ENCODE assay signal across 20 mouse cellular contexts in genomic region chr10:125929961-125930360, GRCm38 (mm10). TPM values are rescaled to one million over a fixed set of nuclear protein-coding genes. Genes with fewer than 3 reads are reported as not detected.
DNase-seq lines count a peak whose midpoint lies in the region; ATAC-seq and TF ChIP-seq lines count a peak whose summit lies in the region.
"Had no signal": no experiment of that assay in that cellular context is flagged by ENCODE, and none has a peak within 500 bp of the region (broad histone marks: within the 10 kb centered on the region; RNA-seq: fewer than 3 reads in every experiment).

No protein-coding gene starts in this region.

- H3K9ac ChIP-seq in kidney, embryonic 15.5 days: no peak overlapping the region
- H3K9ac ChIP-seq in liver, adult 2 months (ENCODE audit: low read depth, low read length): no peak overlapping the region
- no peak overlapping the region for H3K9ac ChIP-seq in hindbrain, embryonic 13.5 days
- H3K9ac ChIP-seq: forebrain, embryonic 15.5 days; hindbrain, embryonic 12.5 days had no signal

- H3K9me3 ChIP-seq in kidney, embryonic 15.5 days (replicated peaks): no peaks in the 10 kb centered on the region
- H3K9me3 ChIP-seq in hindbrain, embryonic 13.5 days: no peaks in the 10 kb centered on the region
- H3K9me3 ChIP-seq: embryonic facial prominence, embryonic 10.5 days; forebrain, embryonic 15.5 days; hindbrain, embryonic 12.5 days had no signal

- H3K4me1 ChIP-seq in kidney, embryonic 15.5 days: 0 out of 2 replicates have a peak, but pooled peaks cover 5% of the 10 kb centered on the region
- H3K4me1 ChIP-seq in liver, adult 2 months (ENCODE audit: control insufficient read depth, insufficient read depth, low read length): no peaks in the 10 kb centered on the region; the same call in 1 of the 2 replicates
- H3K4me1 ChIP-seq in hindbrain, embryonic 13.5 days (replicated peaks): no peaks in the 10 kb centered on the region
- H3K4me1 ChIP-seq: hindbrain, embryonic 12.5 days had no signal

- TF ChIP-seq CTCF in liver, adult 2 months (IDR thresholded peaks at IDR 0.05; ENCODE audit: low read depth, low read length): no peak

- no peaks in the 10 kb centered on the region for H3K36me3 ChIP-seq in kidney, embryonic 15.5 days
- H3K36me3 ChIP-seq in liver, adult 2 months (ENCODE audit: control insufficient read depth, insufficient read depth, low read length): no peaks in the 10 kb centered on the region
- no peaks in the 10 kb centered on the region for H3K36me3 ChIP-seq in hindbrain, embryonic 13.5 days
- H3K36me3 ChIP-seq: embryonic facial prominence, embryonic 10.5 days; forebrain, embryonic 15.5 days; hindbrain, embryonic 12.5 days had no signal

- TF ChIP-seq POLR2A in liver, adult 2 months (IDR thresholded peaks at IDR 0.05; ENCODE audit: extremely low read depth, insufficient read depth, low read length): no peak

- H3K27me3 ChIP-seq in kidney, embryonic 15.5 days: no peaks in the 10 kb centered on the region
- no peaks in the 10 kb centered on the region for H3K27me3 ChIP-seq in liver, adult 2 months (ENCODE audit: control insufficient read depth, insufficient read depth, low read length)
- H3K27me3 ChIP-seq in hindbrain, embryonic 13.5 days: no peaks in the 10 kb centered on the region
- H3K27me3 ChIP-seq: forebrain, embryonic 15.5 days; hindbrain, embryonic 12.5 days had no signal

- DNase-seq in kidney, adult 11 months: peak; percentile 87
- peak; percentile 97 for DNase-seq in liver, adult 2 months (ENCODE audit: extremely low read depth, low read depth, low spot score)
- DNase-seq in liver: no peak
- DNase-seq in fat pad, adult 2 months (ENCODE audit: extremely low read depth, low read depth, low spot score): peak; percentile 23
- DNase-seq in kidney, postnatal 14 days: peak; percentile 75
- no peak for DNase-seq in lung, postnatal 4 days
- DNase-seq: adrenal gland, postnatal 25 days; cerebellum, adult 18-20 months; cerebellum, adult 9-11 months; cerebellum, postnatal 36 days; gastrocnemius, postnatal 25 days; heart, postnatal 10 days; heart, postnatal 4 days had no signal

- 88% methylated on average over 3 of the region's 3 CpGs for WGBS in kidney, embryonic 15.5 days
- 31% methylated on average over 3 of the region's 3 CpGs for WGBS in liver, adult 2 months
- 88% methylated on average over 3 of the region's 3 CpGs for WGBS in hindbrain, embryonic 13.5 days

- H3K4me3 ChIP-seq in kidney, embryonic 15.5 days (replicated peaks): no peak overlapping the region
- no peak overlapping the region for H3K4me3 ChIP-seq in liver, adult 2 months (ENCODE audit: insufficient read depth, low read depth, low read length)
- no peak overlapping the region for H3K4me3 ChIP-seq in hindbrain, embryonic 13.5 days
- H3K4me3 ChIP-seq: embryonic facial prominence, embryonic 10.5 days; forebrain, embryonic 15.5 days; hindbrain, embryonic 12.5 days had no signal

- H3K79me2 ChIP-seq in liver, adult 2 months (ENCODE audit: control insufficient read depth, insufficient read depth, low read length): no peaks in the 10 kb centered on the region

- no peak for ATAC-seq in kidney, embryonic 15.5 days (replicated peaks; ENCODE audit: low FRiP score)
- ATAC-seq in hindbrain, embryonic 13.5 days (ENCODE audit: low FRiP score): no peak
- ATAC-seq: forebrain, embryonic 15.5 days; hindbrain, postnatal 0 days had no signal

- no peak overlapping the region for H3K4me2 ChIP-seq in kidney, embryonic 15.5 days
- no peak overlapping the region for H3K4me2 ChIP-seq in hindbrain, embryonic 13.5 days
- H3K4me2 ChIP-seq: forebrain, embryonic 15.5 days; hindbrain, embryonic 12.5 days had no signal

- no peak overlapping the region for H3K27ac ChIP-seq in kidney, embryonic 15.5 days
- no peak overlapping the region; the same call in 1 of the 2 replicates for H3K27ac ChIP-seq in liver, adult 2 months (replicated peaks; ENCODE audit: insufficient read depth, low read depth, low read length)
- H3K27ac ChIP-seq in hindbrain, embryonic 13.5 days: no peak overlapping the region
- H3K27ac ChIP-seq: embryonic facial prominence, embryonic 10.5 days; forebrain, embryonic 15.5 days; hindbrain, embryonic 12.5 days; hindbrain, postnatal 0 days had no signal

RNA-seq across cellular contexts. Expression of gene Lrig3, which starts 36.0 kb away (rescaled TPM):
- 22.6 and 24.0 TPM in 2 replicates for polyA plus RNA-seq in kidney, embryonic 15.5 days (2015; fragmentation: Nextera tagmentation; extraction: Ambion mirVana)
- 8.9 and 10.7 TPM in 2 replicates for total RNA-seq in liver, adult 2 months (2014; rRNA removed)
- 3.7 and 4.2 TPM in 2 replicates for polyA plus RNA-seq in liver, adult 2 months (2012; rRNA removed)
- polyA plus RNA-seq in hindbrain, embryonic 13.5 days (2015; fragmentation: Nextera tagmentation; extraction: Ambion mirVana): 5.0 and 5.5 TPM in 2 replicates
- total RNA-seq: MEL had no signal

Comparison
In these comparisons a context has a peak if more than half of its experiments do, and no peak if none do; other contexts are left out.
1. DNase-seq: peak in kidney, adult 11 months (single experiment), liver, adult 2 months (single experiment), fat pad, adult 2 months (single experiment) and kidney, postnatal 14 days (single experiment); none in liver (single experiment) and lung, postnatal 4 days (0 of 2).